Mouse (Mus musculus) retina, postnatal 1 day (tissue): ENCODE measurements around the gene Heatr5a.
A peak's percentile ranks its signal among the peaks of the same experiment; 100 is the strongest.

Source experiments
- DNase-seq: peaks from one replicate; pipeline ENCODE4 v3.0.0-alpha.2; 2012

The Heatr5a gene

DNA sequence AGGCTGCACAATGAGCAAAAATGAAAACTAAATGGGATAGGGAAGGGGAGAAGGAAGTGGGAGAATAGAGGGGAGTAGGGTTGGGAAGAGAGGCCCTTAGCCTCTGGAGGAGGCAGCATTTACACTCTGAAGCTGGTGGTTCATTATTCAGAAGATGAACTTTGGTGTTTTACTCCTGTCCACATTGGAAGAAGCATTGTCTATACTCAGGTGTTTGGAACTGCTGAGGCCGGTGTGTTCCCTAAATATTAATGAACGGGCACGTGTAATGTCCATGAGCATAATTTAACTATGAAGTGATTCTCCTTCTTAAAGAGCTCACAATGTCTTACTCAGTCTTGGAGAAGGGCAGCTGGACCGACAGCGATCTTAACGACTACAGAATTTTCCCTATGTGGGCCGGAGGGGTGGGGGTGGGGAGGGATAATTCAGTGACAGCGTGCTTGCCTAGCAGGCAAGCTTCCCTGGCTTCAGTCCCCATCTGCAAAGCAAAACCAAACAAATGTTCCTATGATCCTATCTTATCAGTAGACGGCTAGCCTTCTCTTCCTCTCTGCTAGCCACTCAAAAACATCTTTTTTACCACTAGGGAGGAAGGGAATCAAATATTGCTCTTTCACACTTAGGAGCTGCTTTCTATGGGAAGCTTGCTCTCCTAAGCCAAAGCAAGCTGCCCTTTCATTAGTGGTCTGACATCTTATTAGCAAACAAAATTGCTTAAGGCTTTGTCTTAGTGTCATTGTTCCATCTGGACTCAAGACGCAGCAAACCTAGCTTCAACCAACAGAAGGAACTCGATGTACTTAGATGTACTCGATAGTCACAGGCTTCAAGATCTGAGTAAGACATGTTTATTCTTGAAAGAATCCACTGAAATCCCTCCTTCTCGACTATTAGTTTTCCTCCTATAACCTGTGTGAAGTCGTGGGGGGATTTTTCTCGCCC, 127.3 kb downstream of the Heatr5a start:
- DNase-seq: no peak

DNA sequence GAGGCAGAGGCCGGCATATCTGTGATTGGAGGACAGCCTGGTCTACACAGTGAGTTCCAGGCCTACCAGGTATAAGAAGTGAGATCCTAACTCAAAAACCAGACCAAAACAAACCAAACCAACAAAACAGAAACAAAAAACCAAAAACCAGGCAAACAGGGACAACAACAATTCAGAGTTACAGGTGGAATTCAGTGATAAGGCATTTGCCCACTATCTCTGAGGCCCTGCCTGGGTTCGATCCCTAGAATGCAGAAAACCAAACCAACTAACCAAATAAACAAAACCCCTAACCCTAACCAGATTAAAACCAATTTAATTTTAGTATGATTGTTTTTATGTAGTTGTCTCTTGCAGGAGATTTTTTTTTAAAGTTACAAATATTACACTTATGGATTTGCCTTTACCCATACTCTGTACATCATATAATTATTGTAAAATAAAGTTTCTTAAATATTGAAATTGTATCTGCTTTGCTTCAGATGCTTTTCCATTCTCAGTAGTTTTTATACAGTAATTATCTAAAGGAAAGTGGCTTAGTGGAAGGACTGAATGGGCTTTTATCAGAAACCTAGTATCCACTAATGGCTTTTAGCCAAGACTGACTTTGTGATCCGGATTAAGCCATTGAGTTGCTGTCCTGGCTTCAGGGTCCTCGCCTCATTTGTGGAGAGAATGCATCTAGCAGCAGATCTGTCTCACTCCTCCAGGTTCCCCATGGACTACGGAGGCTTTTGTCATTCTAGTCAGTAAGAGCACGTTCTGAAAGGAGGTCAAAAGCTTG, 128.8 kb downstream of the Heatr5a start:
- DNase-seq: peak; percentile 67

DNA sequence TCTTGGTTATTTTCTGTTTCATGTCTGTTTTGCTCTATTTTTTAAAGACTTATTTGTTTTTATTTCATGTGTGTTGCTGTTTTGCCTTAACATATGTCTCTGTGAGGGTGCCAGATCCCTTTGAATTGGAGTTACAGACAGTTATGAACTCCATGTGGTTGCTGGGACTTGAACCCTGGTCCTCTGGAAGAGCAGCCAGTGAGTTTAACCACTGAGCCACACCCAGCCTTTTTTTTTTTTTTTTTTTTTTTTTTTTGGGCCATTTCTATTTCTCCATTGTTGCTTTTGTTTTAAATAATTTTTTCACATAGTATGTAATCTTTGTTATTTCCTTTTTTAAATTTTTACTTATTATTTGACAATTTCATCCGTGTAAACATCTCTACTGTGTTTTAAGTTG, 131.3 kb downstream of the Heatr5a start:
- no peak for DNase-seq

DNA sequence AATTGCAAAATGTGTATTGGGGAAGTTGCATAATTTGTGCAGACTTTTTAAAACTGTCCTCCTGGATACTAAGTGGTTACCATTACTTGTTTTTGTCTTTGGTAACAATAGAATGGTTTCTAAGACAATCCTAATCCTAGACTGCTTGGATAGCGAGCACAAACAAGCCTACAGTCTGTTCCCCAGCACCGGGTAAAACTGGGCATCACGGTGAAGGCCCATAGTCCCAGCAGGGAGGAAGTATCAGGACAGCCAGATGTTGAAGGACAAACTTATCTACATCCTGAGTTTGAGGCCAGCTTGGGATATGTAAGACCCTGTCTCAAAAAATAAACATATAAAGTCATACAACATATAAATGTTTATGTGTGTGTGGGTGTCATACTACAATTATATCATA, 135.9 kb downstream of the Heatr5a start:
- no peak for DNase-seq

DNA sequence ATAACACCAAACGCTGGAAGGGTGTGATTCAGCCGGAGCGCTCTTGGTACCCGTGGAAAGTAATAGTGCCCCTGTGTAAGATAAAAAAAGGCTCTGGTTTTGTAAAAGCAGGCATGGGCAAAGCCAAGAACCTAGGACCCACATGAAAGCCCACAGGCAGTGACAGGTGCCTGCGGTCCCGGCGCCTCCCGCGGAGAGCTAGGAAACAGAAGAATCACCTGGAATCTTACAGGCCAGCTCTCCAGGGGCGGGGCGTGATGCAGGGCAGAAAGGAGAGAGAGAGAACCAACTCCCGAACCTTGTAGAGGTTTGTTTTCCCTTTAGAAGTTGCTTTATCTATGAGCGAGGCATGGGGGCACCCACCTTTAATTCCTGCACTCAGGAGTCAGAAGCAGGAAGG, 139.2 kb downstream of the Heatr5a start:
- DNase-seq: no peak

DNA sequence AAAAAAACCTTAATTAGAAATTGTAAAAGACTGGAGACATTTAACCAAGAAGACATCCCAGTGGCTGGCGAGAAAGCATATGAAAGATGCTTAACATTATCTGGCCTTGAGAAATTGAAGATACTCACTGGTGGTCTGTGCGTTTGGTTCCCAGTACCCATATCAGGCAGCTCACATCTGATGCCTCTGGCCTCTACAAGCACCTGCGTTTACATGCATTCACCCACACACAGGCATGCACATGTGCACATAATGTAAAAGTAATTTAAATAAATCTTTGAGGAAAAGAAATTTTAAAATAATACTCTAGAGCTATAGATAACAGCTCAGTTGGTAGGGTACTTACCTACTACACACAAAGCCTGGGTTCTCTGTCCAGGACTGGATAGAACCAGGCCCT, 139.8 kb downstream of the Heatr5a start:
- DNase-seq: no peak

DNA sequence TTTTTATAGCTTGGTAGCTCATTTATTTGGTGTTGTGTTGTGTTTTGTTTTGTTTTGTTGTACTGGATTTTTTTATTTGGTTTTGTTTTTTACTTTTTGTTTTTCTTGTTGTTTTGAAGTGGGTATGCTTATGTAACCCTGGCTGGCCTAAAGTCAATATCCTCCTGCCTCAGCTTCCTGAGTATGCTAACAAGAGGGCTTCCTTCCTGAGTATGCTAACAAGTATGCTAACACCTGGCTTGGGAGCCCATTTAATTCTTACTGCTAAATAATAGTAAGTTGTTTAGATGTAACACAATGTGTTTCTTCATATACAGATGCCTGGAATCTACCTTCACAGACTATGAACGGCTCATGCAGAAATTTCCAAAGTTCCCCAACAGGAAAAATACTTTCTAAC, 140.4 kb downstream of the Heatr5a start:
- DNase-seq: no peak

DNA sequence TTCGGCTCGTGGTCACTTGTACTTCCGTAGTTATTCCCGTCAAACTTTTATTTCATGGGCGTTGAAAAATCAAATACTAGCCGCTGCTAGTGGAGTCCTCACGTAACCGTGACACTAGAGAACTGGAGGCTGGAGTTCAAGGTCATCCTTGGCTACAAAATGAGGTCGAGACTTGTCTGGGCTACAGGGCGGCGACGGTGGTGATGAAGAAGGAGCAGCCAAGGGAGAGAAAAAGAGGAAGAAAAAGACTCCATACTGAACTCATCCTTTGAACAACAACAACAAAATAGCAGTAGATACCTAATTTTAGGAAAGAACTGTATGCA, 141.1 kb downstream of the Heatr5a start:
- DNase-seq: no peak

DNA sequence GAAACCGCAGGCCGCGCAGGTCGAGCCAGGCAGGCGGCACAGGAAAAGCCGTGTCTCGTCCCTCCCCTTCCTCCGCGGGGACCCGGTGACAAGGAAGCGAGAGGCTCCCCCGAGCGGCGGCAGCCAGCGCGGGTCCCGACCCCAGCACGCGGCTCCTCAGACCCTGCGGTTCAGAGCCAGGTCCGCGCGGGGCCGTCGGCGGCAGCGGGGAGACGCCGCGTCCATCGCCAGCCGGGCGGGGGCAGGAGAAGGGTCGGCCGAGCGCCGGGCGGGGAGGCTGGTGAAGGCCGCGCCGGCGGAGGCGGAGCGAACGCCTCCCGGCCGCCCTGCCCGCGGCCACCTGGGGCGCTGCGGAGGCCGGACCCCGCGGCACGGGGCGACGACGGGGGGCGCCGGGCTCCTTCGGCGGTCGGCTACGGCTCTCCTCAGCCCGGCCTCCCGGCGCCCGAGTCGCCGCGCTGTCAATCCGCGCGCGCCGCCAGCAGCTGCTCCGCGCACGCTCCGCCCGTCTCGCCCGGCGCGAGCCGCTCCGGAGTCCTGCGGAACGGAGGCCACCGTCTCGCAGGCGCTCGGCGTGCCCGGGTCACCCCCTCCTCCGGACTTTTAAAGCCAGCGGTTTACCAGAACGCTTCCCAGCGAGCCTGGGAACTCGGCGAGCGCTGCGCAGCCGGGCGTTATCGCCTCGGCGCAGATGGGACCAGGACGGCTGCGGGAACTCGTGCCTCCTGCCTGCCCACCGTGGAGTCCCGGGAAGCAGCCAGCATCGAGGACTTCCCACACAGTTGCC, 141.6 kb downstream of the Heatr5a start, which contains the start of gene Hectd1:
Gene Hectd1 (minus strand): TSS at position 247 of the 787 bp plus-strand sequence.
- DNase-seq: peak; percentile 92

DNA sequence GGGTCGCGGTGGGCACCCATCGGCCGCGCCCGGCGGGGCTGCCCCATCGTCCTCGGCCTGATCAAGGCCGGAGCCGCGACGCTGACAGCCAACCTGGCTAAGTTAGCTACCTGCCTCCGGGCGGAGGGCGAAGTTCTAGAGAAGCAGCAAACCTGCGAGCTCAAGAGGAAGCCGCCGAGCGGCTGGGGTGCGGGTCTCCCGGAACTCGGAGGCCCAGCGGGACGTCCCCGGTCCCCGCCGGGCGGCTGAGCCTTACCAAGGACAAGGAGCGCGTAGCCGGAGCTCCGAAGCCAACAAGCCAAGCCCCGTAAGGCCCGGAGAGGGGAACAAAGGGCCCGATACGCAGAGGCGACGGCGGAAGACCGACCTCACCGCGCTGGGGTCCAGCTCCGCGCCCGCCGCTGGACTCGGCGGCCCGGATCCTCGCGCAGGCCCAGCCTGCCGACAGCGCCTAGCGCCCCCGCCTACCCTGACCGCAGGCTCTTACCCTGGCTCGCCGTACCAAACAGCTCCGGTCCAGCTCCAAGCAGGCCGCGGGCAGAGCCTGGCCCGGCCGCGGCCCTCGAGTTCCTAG, 142.3 kb downstream of the Heatr5a start:
- no peak for DNase-seq

DNA sequence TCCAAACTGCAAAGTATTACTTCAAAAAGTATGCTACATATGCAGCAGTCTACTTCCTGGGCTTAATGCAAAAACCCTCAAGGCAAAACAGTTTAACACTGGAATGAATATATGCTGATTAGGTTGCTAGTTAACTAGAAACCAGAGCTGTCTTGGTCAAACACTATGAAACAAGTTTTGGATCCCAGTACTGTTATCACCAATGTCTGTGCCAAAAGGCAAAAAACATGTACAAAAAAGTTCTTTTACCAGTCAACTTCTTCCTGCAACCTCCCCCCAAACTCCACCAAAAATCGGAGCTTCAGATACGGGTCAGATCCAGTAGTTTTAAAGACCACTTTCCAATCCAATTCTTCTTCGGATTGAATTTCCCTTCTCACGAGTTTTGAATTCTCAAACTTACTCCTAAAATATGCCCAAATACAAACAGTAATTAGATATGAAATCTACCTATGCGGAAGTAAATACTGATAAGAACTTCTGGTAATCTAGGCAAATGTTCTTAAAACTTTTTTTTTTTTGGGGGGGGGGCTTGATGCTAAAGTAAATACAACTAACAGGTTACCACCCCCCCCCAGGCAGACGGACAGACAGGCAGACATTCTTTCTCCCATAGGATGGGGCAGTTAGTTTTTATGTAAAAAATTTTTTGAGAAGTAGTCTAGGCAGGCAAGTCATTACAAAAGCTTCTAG, 143.0 kb downstream of the Heatr5a start:
- no peak for DNase-seq
